Mouse (Mus musculus) liver, adult 2 months (tissue): ENCODE data around the gene Sidt2.

ENCODE experiments used
- CTCF ChIP-seq: fragments of 200-500 bp; IDR thresholded peaks from 2 replicates; pipeline ENCODE4 v1.5.1; 2011; ENCODE audit warnings: low read depth, low read length, control low read depth
- POLR2A ChIP-seq: fragments of 200-500 bp; IDR thresholded peaks from 2 replicates; pipeline ENCODE4 v1.6.1; 2011; ENCODE audit warnings: low read length, control low read depth; ENCODE audit not compliant: insufficient read depth; ENCODE audit errors: extremely low read depth

GRCm38 (mm10) chr9:45946872-45947183 is 8.2 kb downstream of the Sidt2 start:
- TF ChIP-seq POLR2A (no peak), CTCF (no peak)
